Mouse (Mus musculus): ENCODE measurements around the gene Lyve1. TPM values are rescaled to one million over a fixed set of nuclear protein-coding genes. Genes with fewer than 3 reads are reported as not detected.

The Lyve1 gene
- total RNA-seq, 2 experiments from 2014 or later, result 4.0 to 5.1 TPM

GRCm38 (mm10) chr7:110811529-110811928 lies 51.5 kb downstream of the Lyve1 start:
- no peak for DNase-seq
- intact Hi-C loops (cut with DNase I), result no loop called here

GRCm38 (mm10) chr7:110810995-110811394 lies 52.0 kb downstream of the Lyve1 start:
- intact Hi-C loops (cut with DNase I), result no loop called here
- DNase-seq, result no peak

- no peak for DNase-seq
- intact Hi-C loops (cut with DNase I), result loop anchor here (10.0 kb wide), 1 partner anchor 155 kb away; no protein-coding TSS in a partner anchor
Measured at GRCm38 (mm10) chr7:110809585-110810557, 53.2 kb downstream of the Lyve1 start.

GRCm38 (mm10) chr7:110808962-110809361 lies 54.1 kb downstream of the Lyve1 start:
- no peak for DNase-seq
- intact Hi-C loops (cut with DNase I), result loop anchor here (10.0 kb wide), 1 partner anchor 154 kb away; no protein-coding TSS in a partner anchor

GRCm38 (mm10) chr7:110807460-110808030 lies 55.5 kb downstream of the Lyve1 start:
- no peak for DNase-seq
- intact Hi-C loops (cut with DNase I), result loop anchor here (10.0 kb wide), 1 partner anchor 153 kb away; no protein-coding TSS in a partner anchor

- DNase-seq, result peak; percentile 55
- intact Hi-C loops (cut with DNase I), result loop anchor here (10.0 kb wide), 1 partner anchor 149 kb away; no protein-coding TSS in a partner anchor
Measured at GRCm38 (mm10) chr7:110804266-110804665, 58.8 kb downstream of the Lyve1 start.

GRCm38 (mm10) chr7:110803131-110803530 lies 59.9 kb downstream of the Lyve1 start:
- intact Hi-C loops (cut with DNase I), result loop anchor here (10.0 kb wide), 1 partner anchor 148 kb away; no protein-coding TSS in a partner anchor
- no peak for DNase-seq

GRCm38 (mm10) chr7:110801028-110801427 lies 62.0 kb downstream of the Lyve1 start:
- intact Hi-C loops (cut with DNase I), result loop anchor here (1.0 to 10.0 kb wide), 2 partner anchors 74 to 146 kb away; no protein-coding TSS in a partner anchor
- peak; percentile 83 for DNase-seq

Small RNAs within 50 kb of the gene (microRNA-seq; reads per million reads assigned to microRNA genes)
- not detected for gene Gm47282

Other genes starting within 250 kb of the Lyve1 start
- 100 to 1,000 TPM; 141 to 177 TPM for gene Sbf2, start 248.3 kb downstream of the Lyve1 start, total RNA-seq (2021)
- 1 to 10 TPM; 2.3 to 2.6 TPM for gene Adm, start 235.6 kb downstream of the Lyve1 start, total RNA-seq (2021)
- gene Ampd3, start 95.0 kb downstream of the Lyve1 start, total RNA-seq (2021), result 10 to 100 TPM; 18.5 to 19.5 TPM
- 10 to 100 TPM; 85.2 to 93.9 TPM for gene Rnf141, start 18.8 kb downstream of the Lyve1 start, total RNA-seq (2021)
- 1 to 10 TPM; 1.5 TPM for gene Mrvi1, start 119.2 kb upstream of the Lyve1 start, total RNA-seq (2021)
- 10 to 100 TPM; 66.0 to 70.1 TPM for gene Ctr9, start 165.7 kb upstream of the Lyve1 start, total RNA-seq (2021)
- 1,000 to 10,000 TPM; 1,288 to 1,328 TPM for gene Eif4g2, start 219.8 kb upstream of the Lyve1 start, total RNA-seq (2021)